Mouse (Mus musculus) limb, embryonic 10.5 days (tissue): ENCODE results near the gene Ccdc88c. TPM values are rescaled to one million over a fixed set of nuclear protein-coding genes. Genes with fewer than 3 reads are reported as not detected.

Experiments
- DNase-seq: peaks from one replicate; pipeline ENCODE4 v3.0.0-alpha.2; 2017; ENCODE audit warnings: low spot score
- H3K27ac ChIP-seq: fragments of 300-500 bp; sonication (generic); 2 replicates; pipeline ENCODE4 v1.5.1; 2016; ENCODE audit warnings: mild to moderate bottlenecking
- H3K27me3 ChIP-seq: fragments of 300-500 bp; sonication (generic); 2 replicates; pipeline ENCODE4 v1.6.1; 2016; ENCODE audit warnings: low read depth, mild to moderate bottlenecking; ENCODE audit not compliant: poor library complexity, severe bottlenecking
- H3K36me3 ChIP-seq: fragments of 300-500 bp; sonication (generic); 2 replicates; pipeline ENCODE4 v1.6.1; 2016; ENCODE audit warnings: mild to moderate bottlenecking, moderate library complexity
- H3K4me1 ChIP-seq: fragments of 300-500 bp; sonication (generic); 2 replicates; pipeline ENCODE4 v1.6.1; 2016
- H3K4me3 ChIP-seq: fragments of 300-500 bp; sonication (generic); 2 replicates; pipeline ENCODE4 v1.5.1; 2016; ENCODE audit warnings: mild to moderate bottlenecking, moderate library complexity
- H3K9me3 ChIP-seq: fragments of 300-500 bp; sonication (generic); replicated peaks from 2 replicates; pipeline ENCODE4 v1.6.1; 2016; ENCODE audit warnings: mild to moderate bottlenecking
- WGBS: fragments of 180-500 bp; shearing (Covaris S2); methylation state at CpG from one replicate; pipeline ENCODE4 v1.1.7; 2016; 5-methylcytosine and 5-hydroxymethylcytosine counted together
- polyA plus RNA-seq: library from polyadenylated mRNA; unstranded; fragments of >200 nt; fragmentation: Nextera tagmentation; extraction: Ambion mirVana; gene quantifications from 2 replicates; pipeline ENCODE4 v1.2.1, GENCODE M21; 2016

Gene Ccdc88c
- 4.9 and 5.1 TPM in 2 replicates for polyA plus RNA-seq

- DNase-seq: peak; percentile 90
- WGBS: under 1% methylated on average over 55 of the region's 56 CpGs
- H3K9me3 ChIP-seq: no peaks in the 10 kb centered on the region
- H3K4me3 ChIP-seq: peak within 1 kb of the TSS; percentile 66
- H3K27ac ChIP-seq: peak within 1 kb of the TSS; percentile 89
- H3K27me3 ChIP-seq: peaks cover 46% of the 10 kb centered on the region
- H3K4me1 ChIP-seq: peaks cover 41% of the 10 kb centered on the region
- H3K36me3 ChIP-seq: no peaks in the 10 kb centered on the region
These were observed at the start of gene Ccdc88c for GRCm38 (mm10) chr12:101028954-101029731. Gene Ccdc88c, minus strand, starts transcription at chr12:101029056.

DNA sequence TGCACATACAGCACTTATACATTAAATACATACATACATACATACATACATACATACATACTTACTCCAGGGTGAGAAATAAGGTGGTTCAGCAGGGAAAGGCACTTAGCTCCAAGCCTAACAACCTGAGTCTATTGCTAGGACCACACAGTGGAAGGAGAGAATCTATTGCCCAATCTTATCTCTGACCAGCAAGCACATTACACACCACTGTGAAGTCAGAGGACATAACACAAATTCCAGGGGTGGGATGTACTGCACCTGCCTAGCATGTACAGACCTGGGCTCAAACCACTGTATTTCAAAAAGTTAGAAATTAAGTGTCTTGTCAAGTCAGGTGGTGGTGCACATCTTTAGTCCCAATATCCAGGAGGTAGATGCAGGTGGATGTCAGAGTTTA is 49.1 kb upstream of the Ccdc88c start:
- H3K4me3 ChIP-seq: no peak overlapping the region
- DNase-seq: no peak
- peaks cover 77% of the 10 kb centered on the region for H3K36me3 ChIP-seq

GRCm38 (mm10) chr12:101075433-101075832 is 46.6 kb upstream of the Ccdc88c start:
- Histone ChIP-seq H3K27me3 (no peaks in the 10 kb centered on the region), H3K9me3 (no peaks in the 10 kb centered on the region), H3K27ac (no peak overlapping the region), H3K36me3 (peaks cover 89% of the 10 kb centered on the region), H3K4me1 (no peaks in the 10 kb centered on the region), H3K4me3 (no peak overlapping the region)
- WGBS: 84% methylated on average over 3 of the region's 3 CpGs
- no peak for DNase-seq

More for the DNA sequence above, 49.1 kb upstream of the Ccdc88c start:
- no peak overlapping the region for H3K27ac ChIP-seq
- no peaks in the 10 kb centered on the region for H3K27me3 ChIP-seq
- no peaks in the 10 kb centered on the region for H3K9me3 ChIP-seq
- peaks cover 11% of the 10 kb centered on the region; the same call in 1 of the 2 replicates for H3K4me1 ChIP-seq

- H3K27me3 ChIP-seq: no peaks in the 10 kb centered on the region
- no peaks in the 10 kb centered on the region for H3K4me1 ChIP-seq
- H3K36me3 ChIP-seq: peaks cover 86% of the 10 kb centered on the region
- no peak overlapping the region for H3K4me3 ChIP-seq
- WGBS: 93% methylated on average over 4 of the region's 4 CpGs
- H3K9me3 ChIP-seq: no peaks in the 10 kb centered on the region
- no peak overlapping the region for H3K27ac ChIP-seq
- no peak for DNase-seq
These were observed 46.1 kb upstream of the Ccdc88c start for GRCm38 (mm10) chr12:101074821-101075429.

GRCm38 (mm10) chr12:101069813-101070212 is 41.0 kb upstream of the Ccdc88c start:
- no peaks in the 10 kb centered on the region for H3K27me3 ChIP-seq
- no peak overlapping the region for H3K4me3 ChIP-seq
- no peaks in the 10 kb centered on the region for H3K4me1 ChIP-seq
- H3K27ac ChIP-seq: no peak overlapping the region
- DNase-seq: no peak
- 94% methylated on average over 1 of the region's 1 CpGs for WGBS
- H3K9me3 ChIP-seq: no peaks in the 10 kb centered on the region
- peaks cover 88% of the 10 kb centered on the region for H3K36me3 ChIP-seq

- H3K4me3 ChIP-seq: no peak overlapping the region
- no peak for DNase-seq
- 100% methylated on average over 1 of the region's 1 CpGs for WGBS
These were observed 37.5 kb upstream of the Ccdc88c start for GRCm38 (mm10) chr12:101066329-101066728.

GRCm38 (mm10) chr12:101039956-101040355 is 11.1 kb upstream of the Ccdc88c start:
- Histone ChIP-seq H3K4me3 (no peak overlapping the region), H3K27ac (no peak overlapping the region), H3K4me1 (no peaks in the 10 kb centered on the region), H3K36me3 (peaks cover 77% of the 10 kb centered on the region), H3K9me3 (no peaks in the 10 kb centered on the region), H3K27me3 (no peaks in the 10 kb centered on the region)
- no peak for DNase-seq

More at GRCm38 (mm10) chr12:101066329-101066728, 37.5 kb upstream of the Ccdc88c start:
- Histone ChIP-seq H3K27me3 (no peaks in the 10 kb centered on the region), H3K27ac (no peak overlapping the region), H3K9me3 (no peaks in the 10 kb centered on the region), H3K4me1 (no peaks in the 10 kb centered on the region), H3K36me3 (peaks cover 95% of the 10 kb centered on the region)

DNA sequence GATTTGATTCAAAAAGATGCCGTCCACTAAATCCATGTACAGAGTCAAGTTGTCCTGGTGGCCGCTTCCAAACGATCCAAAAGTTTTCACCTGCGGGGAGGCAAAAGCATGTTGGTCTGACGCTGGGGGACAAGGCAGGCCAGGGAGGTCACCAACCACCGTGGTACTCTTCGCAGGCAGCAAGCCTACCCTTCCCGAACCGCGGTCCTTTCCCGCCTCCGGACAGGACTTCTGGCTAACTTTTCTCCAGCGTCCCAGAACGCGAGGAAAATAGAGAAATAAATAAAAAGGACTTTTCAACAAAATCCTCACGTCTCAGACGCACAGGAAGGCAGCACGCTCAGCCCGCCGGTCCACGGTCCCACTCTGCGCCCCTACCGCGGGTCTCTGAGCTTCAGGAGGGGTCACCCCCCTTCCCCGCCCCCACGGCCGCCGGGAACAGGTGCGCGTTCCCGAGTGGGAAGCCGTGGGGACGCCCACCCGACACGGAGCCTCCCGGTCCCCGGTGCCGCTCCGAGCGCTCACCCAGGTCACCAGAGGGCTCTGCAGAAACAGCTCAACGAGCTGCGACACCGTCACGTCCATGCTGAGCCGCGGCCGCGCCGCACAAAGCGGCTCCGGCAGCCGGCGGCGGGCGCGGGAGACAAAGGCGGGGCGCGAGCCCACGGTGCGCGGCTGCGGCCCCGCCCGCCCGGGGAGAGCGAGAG is 456 bp downstream of the Ccdc88c start:
- Histone ChIP-seq H3K27me3 (peaks cover 51% of the 10 kb centered on the region), H3K9me3 (no peaks in the 10 kb centered on the region), H3K4me1 (peaks cover 41% of the 10 kb centered on the region), H3K27ac (peak overlapping the region; percentile 89), H3K4me3 (peak overlapping the region; percentile 66), H3K36me3 (no peaks in the 10 kb centered on the region)
- no peak for DNase-seq
- WGBS: under 1% methylated on average over 59 of the region's 67 CpGs

- no peaks in the 10 kb centered on the region for H3K36me3 ChIP-seq
- peak overlapping the region; percentile 66 for H3K4me3 ChIP-seq
- peak; percentile 58 for DNase-seq
- peaks cover 41% of the 10 kb centered on the region for H3K4me1 ChIP-seq
- peak overlapping the region; percentile 89 for H3K27ac ChIP-seq
- WGBS: 3% methylated on average over 19 of the region's 19 CpGs
- H3K27me3 ChIP-seq: peaks cover 51% of the 10 kb centered on the region
- no peaks in the 10 kb centered on the region for H3K9me3 ChIP-seq
These were observed 1.2 kb downstream of the Ccdc88c start for GRCm38 (mm10) chr12:101027451-101028246.

- Histone ChIP-seq H3K4me3 (peak overlapping the region; percentile 66), H3K27ac (no peak overlapping the region), H3K9me3 (no peaks in the 10 kb centered on the region), H3K27me3 (peaks cover 51% of the 10 kb centered on the region), H3K36me3 (peaks cover 2% of the 10 kb centered on the region; the same call in 1 of the 2 replicates), H3K4me1 (peaks cover 43% of the 10 kb centered on the region)
- DNase-seq: peak; percentile 32
- 13% methylated on average over 14 of the region's 14 CpGs for WGBS
These were observed 1.9 kb downstream of the Ccdc88c start for GRCm38 (mm10) chr12:101026946-101027345.

DNA sequence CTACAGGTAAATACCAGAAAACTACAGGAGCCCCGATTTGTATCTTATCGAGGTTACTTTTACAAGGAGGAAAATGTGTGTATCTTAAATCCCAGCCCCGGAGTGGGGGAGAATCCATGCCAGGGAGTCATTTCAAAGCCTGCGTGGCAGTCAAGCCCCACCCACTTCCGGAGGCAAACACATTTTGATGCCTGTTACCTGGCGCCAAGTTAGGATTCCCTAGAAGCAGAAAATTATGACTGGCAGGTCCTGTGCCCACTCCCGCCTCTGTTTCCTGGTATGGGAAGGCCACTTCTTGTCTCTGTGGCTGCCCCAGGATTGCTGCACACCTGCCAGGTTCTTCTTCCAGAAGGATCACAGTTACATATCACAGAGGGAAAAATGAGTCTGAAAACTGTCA is 2.3 kb downstream of the Ccdc88c start:
- Histone ChIP-seq H3K27me3 (peaks cover 51% of the 10 kb centered on the region), H3K36me3 (peaks cover 7% of the 10 kb centered on the region), H3K9me3 (no peaks in the 10 kb centered on the region), H3K4me1 (peaks cover 47% of the 10 kb centered on the region), H3K4me3 (peak overlapping the region; percentile 66; the same call in 1 of the 2 replicates), H3K27ac (no peak overlapping the region)
- DNase-seq: no peak
- 69% methylated on average over 7 of the region's 7 CpGs for WGBS

DNA sequence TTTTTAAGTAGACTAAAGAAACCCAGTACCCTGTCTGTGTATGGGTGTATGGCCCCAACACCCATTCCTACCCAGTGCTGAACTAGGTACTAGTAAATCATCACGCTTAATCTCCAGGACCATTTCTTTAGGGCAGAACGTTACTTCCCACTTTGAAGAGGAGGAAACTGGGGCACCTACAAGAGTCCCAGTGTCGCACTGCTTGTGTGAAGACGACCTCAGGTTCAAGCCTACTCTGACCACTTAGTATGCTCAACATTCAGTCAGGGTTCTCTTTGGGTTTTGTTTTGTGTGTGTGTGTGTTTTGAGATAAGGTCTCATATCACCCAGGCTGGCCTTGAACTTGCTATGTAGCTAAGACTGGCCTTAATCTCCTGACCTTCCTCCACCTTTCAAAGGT is 2.8 kb downstream of the Ccdc88c start:
- DNase-seq: peak; percentile 26
- H3K36me3 ChIP-seq: peaks cover 11% of the 10 kb centered on the region
- H3K27me3 ChIP-seq: peaks cover 51% of the 10 kb centered on the region
- no peak overlapping the region for H3K27ac ChIP-seq
- no peak overlapping the region for H3K4me3 ChIP-seq
- 93% methylated on average over 4 of the region's 4 CpGs for WGBS
- H3K4me1 ChIP-seq: peaks cover 50% of the 10 kb centered on the region
- H3K9me3 ChIP-seq: no peaks in the 10 kb centered on the region
